Mouse (Mus musculus) B cell, adult 67 days (primary cell): ENCODE results near the gene Abcc2. TPM values are rescaled to one million over a fixed set of nuclear protein-coding genes. Genes with fewer than 3 reads are reported as not detected.

Experiments
- total RNA-seq, 2 experiments: library from RNA; stranded (reverse); gene quantifications; 4 replicates each; pipeline ENCODE4 v1.2.4; 2023

The Abcc2 gene
- total RNA-seq, result not detected

GRCm38 (mm10) chr19:43781980-43782379 is at the start of gene Abcc2:
Gene Abcc2 (plus strand): TSS chr19:43782192.

GRCm38 (mm10) chr19:43752489-43753225 is 29.3 kb upstream of the Abcc2 start, which contains the start of the genes Cutc and Cox15:
Gene Cutc (plus strand): TSS chr19:43752996.
Gene Cox15 (minus strand): TSS chr19:43753000.

Other genes with a start within 250 kb of the Abcc2 start
- gene Nkx2-3, start 169.9 kb upstream of the Abcc2 start, total RNA-seq, result not detected
- 10 to 100 TPM; 78.4 to 87.2 TPM for gene Slc25a28, start 107.3 kb upstream of the Abcc2 start, total RNA-seq
- 10 to 100 TPM; 22.0 to 25.2 TPM for gene Entpd7, start 92.5 kb upstream of the Abcc2 start, total RNA-seq
- 10 to 100 TPM; 17.2 to 19.7 TPM for gene Cutc, start 29.2 kb upstream of the Abcc2 start, total RNA-seq
- gene Cox15, start 29.2 kb upstream of the Abcc2 start, total RNA-seq, result 10 to 100 TPM; 14.5 to 14.9 TPM
- 10 to 100 TPM in 1 of 2 experiments, 1 to 10 TPM in 1; 9.5 to 10.3 TPM for gene Dnmbp, start 158.0 kb downstream of the Abcc2 start, total RNA-seq
- gene Cpn1, start 204.4 kb downstream of the Abcc2 start, total RNA-seq, result not detected
- gene Cyp2c23, start 247.0 kb downstream of the Abcc2 start, total RNA-seq, result not detected